7 mouse cellular contexts compared by ENCODE assay signal in the genomic region with DNA sequence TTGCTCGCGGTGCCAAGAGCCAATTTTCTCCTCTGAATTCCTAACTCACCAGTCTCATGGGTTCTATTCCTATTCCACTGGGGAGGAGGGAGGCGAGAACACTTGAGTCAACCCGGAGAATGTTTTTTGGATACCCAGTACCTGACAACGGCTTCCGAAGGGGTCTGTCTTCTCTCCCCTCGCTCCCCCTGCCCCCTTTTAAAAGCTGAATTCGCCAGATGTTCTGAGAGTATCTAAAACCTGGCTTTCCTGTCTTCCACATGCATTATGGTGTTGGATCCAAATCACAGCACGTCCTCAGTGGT. TPM values are rescaled to one million over a fixed set of nuclear protein-coding genes. Genes with fewer than 3 reads are reported as not detected.
A peak's percentile ranks its signal among the peaks of the same experiment; 100 is the strongest.
DNase-seq lines count a peak whose midpoint lies in the region; ATAC-seq and TF ChIP-seq lines count a peak whose summit lies in the region.

No protein-coding gene starts in this region.

- no peaks in the 10 kb centered on the region for H3K27me3 ChIP-seq in lung, embryonic 14.5 days (ENCODE audit: insufficient read depth, low read length)
- H3K27me3 ChIP-seq in forebrain, embryonic 10.5 days (ENCODE audit: poor library complexity, severe bottlenecking), result peaks cover 74% of the 10 kb centered on the region
- no peaks in the 10 kb centered on the region for H3K27me3 ChIP-seq in intestine, embryonic 16.5 days (replicated peaks; ENCODE audit: control insufficient read depth, insufficient read depth, low read length)
- peaks cover 37% of the 10 kb centered on the region for H3K27me3 ChIP-seq in neural tube, embryonic 13.5 days

- no peak for ATAC-seq in lung, embryonic 14.5 days (ENCODE audit: insufficient read depth)
- no peak for ATAC-seq in intestine, embryonic 16.5 days
- no peak for ATAC-seq in neural tube, embryonic 13.5 days (ENCODE audit: low read depth)

- no peak for TF ChIP-seq CTCF in lung, embryonic 14.5 days (IDR thresholded peaks at IDR 0.05; ENCODE audit: low read depth)

- WGBS in lung, embryonic 14.5 days, result 10% methylated on average over 9 of the region's 9 CpGs
- 24% methylated on average over 9 of the region's 9 CpGs for WGBS in forebrain, embryonic 10.5 days
- 22% methylated on average over 9 of the region's 9 CpGs for WGBS in intestine, embryonic 16.5 days
- WGBS in neural tube, embryonic 13.5 days, result 17% methylated on average over 9 of the region's 9 CpGs

- H3K9ac ChIP-seq in lung, embryonic 14.5 days, result peak overlapping the region; percentile 36
- H3K9ac ChIP-seq in intestine, embryonic 16.5 days (ENCODE audit: low read depth, low read length), result peak overlapping the region; percentile 50; the same call in 1 of the 2 replicates
- peak overlapping the region; percentile 50; the same call in 1 of the 2 replicates for H3K9ac ChIP-seq in neural tube, embryonic 13.5 days

- no peaks in the 10 kb centered on the region for H3K9me3 ChIP-seq in lung, embryonic 14.5 days (ENCODE audit: low read depth, low read length)
- H3K9me3 ChIP-seq in forebrain, embryonic 10.5 days, result no peaks in the 10 kb centered on the region
- H3K9me3 ChIP-seq in intestine, embryonic 16.5 days (ENCODE audit: control insufficient read depth, low read length), result no peaks in the 10 kb centered on the region
- no peaks in the 10 kb centered on the region for H3K9me3 ChIP-seq in neural tube, embryonic 13.5 days

- peak overlapping the region; percentile 71 for H3K4me2 ChIP-seq in lung, embryonic 14.5 days
- peak overlapping the region; percentile 70 for H3K4me2 ChIP-seq in intestine, embryonic 16.5 days (ENCODE audit: low read depth, low read length)
- peak overlapping the region; percentile 59 for H3K4me2 ChIP-seq in neural tube, embryonic 13.5 days

- H3K4me3 ChIP-seq in lung, embryonic 14.5 days (ENCODE audit: low read depth, low read length), result peak overlapping the region; percentile 35
- peak overlapping the region; percentile 48 for H3K4me3 ChIP-seq in forebrain, embryonic 10.5 days
- H3K4me3 ChIP-seq in intestine, embryonic 16.5 days (ENCODE audit: low read length), result peak overlapping the region; percentile 40
- H3K4me3 ChIP-seq in neural tube, embryonic 13.5 days, result peak overlapping the region; percentile 33

- no peaks in the 10 kb centered on the region for H3K36me3 ChIP-seq in lung, embryonic 14.5 days (ENCODE audit: insufficient read depth)
- no peaks in the 10 kb centered on the region for H3K36me3 ChIP-seq in forebrain, embryonic 10.5 days (replicated peaks)
- H3K36me3 ChIP-seq in intestine, embryonic 16.5 days (ENCODE audit: control insufficient read depth, insufficient read depth, low read length), result no peaks in the 10 kb centered on the region
- H3K36me3 ChIP-seq in neural tube, embryonic 13.5 days, result no peaks in the 10 kb centered on the region

- H3K27ac ChIP-seq in lung, embryonic 14.5 days (ENCODE audit: low read depth), result peak overlapping the region; percentile 80
- 0 out of 2 replicates have a peak overlapping the region, but pooled peaks have one; percentile 56 for H3K27ac ChIP-seq in forebrain, embryonic 10.5 days
- peak overlapping the region; percentile 38 for H3K27ac ChIP-seq in intestine, embryonic 16.5 days (ENCODE audit: low read length)
- no peak overlapping the region; the same call in 1 of the 2 replicates for H3K27ac ChIP-seq in neural tube, embryonic 13.5 days (replicated peaks)

- DNase-seq in lung, embryonic 14.5 days, result no peak
- DNase-seq in lung, postnatal 14 days, result no peak
- DNase-seq in forebrain, embryonic 10.5 days (ENCODE audit: extremely low spot score, low spot score), result no peak
- no peak for DNase-seq in thymus, postnatal 36 days
- DNase-seq in cerebellum, postnatal 25 days, result no peak

- H3K4me1 ChIP-seq in lung, embryonic 14.5 days (ENCODE audit: insufficient read depth), result peaks cover 27% of the 10 kb centered on the region
- H3K4me1 ChIP-seq in forebrain, embryonic 10.5 days, result peaks cover 68% of the 10 kb centered on the region
- peaks cover 23% of the 10 kb centered on the region for H3K4me1 ChIP-seq in intestine, embryonic 16.5 days (ENCODE audit: control insufficient read depth, insufficient read depth, low read length)
- H3K4me1 ChIP-seq in neural tube, embryonic 13.5 days (replicated peaks), result peaks cover 38% of the 10 kb centered on the region

RNA-seq across cellular contexts. Expression of gene Med13l, which starts 46.0 kb away (rescaled TPM):
- 11.9 and 14.1 TPM in 2 replicates for polyA plus RNA-seq in lung, embryonic 14.5 days (2014; fragmentation: Nextera tagmentation; extraction: Ambion mirVana)
- 10.5 and 11.2 TPM in 2 replicates for polyA plus RNA-seq in forebrain, embryonic 10.5 days (2016; fragmentation: Nextera tagmentation; extraction: Ambion mirVana)
- polyA plus RNA-seq in intestine, embryonic 16.5 days (2015; fragmentation: Nextera tagmentation; extraction: Ambion mirVana), result 6.4 and 6.6 TPM in 2 replicates
- 12.9 and 15.2 TPM in 2 replicates for polyA plus RNA-seq in neural tube, embryonic 13.5 days (2015; fragmentation: Nextera tagmentation; extraction: Ambion mirVana)
